Mouse (Mus musculus) ovary, adult 18-20 months (tissue): ENCODE data around the gene Col4a3.

ENCODE experiments used
- DNase-seq: peaks from one replicate; pipeline ENCODE4 v3.0.0; 2022; ENCODE audit warnings: low spot score, mixed read lengths

Col4a3 gene

GRCm38 (mm10) chr1:82771022-82771586 lies 184.4 kb downstream of the Col4a3 start, which contains the start of gene Gm47791:
Gene Gm47791 (minus strand): TSS chr1:82771243.
- no peak for DNase-seq
